Mouse (Mus musculus): ENCODE data around the gene Ifna2.
A peak's percentile ranks its signal among the peaks of the same experiment; 100 is the strongest.

Gene Ifna2

GRCm38 (mm10) chr4:88683812-88684211 lies at the start of gene Ifna2:
Gene Ifna2, minus strand, starts transcription at chr4:88683912.
- DNase-seq (ENCODE audit: low spot score in 2 of 2): no peak

- no peak for DNase-seq (ENCODE audit: low spot score in 2 of 2)
Observed at GRCm38 (mm10) chr4:88727324-88727723, 43.6 kb upstream of the Ifna2 start.

GRCm38 (mm10) chr4:88726727-88727126 lies 43.0 kb upstream of the Ifna2 start:
- no peak for DNase-seq (ENCODE audit: low spot score in 2 of 2)

GRCm38 (mm10) chr4:88723497-88724090 lies 39.9 kb upstream of the Ifna2 start:
- no peak for DNase-seq (ENCODE audit: low spot score in 2 of 2)

- DNase-seq (ENCODE audit: low spot score in 2 of 2): peak; percentile 86 to 95
Observed at GRCm38 (mm10) chr4:88721791-88722721, 38.3 kb upstream of the Ifna2 start, which contains the start of the genes Gm26566 and Klhl9. Gene Gm26566, plus strand, starts transcription at chr4:88721805. Gene Klhl9, minus strand, starts transcription at chr4:88722465.

- DNase-seq (ENCODE audit: low spot score in 2 of 2): no peak
Observed at GRCm38 (mm10) chr4:88718715-88719114, 35.0 kb upstream of the Ifna2 start.

GRCm38 (mm10) chr4:88715059-88715458 lies 31.3 kb upstream of the Ifna2 start:
- no peak for DNase-seq (ENCODE audit: low spot score in 2 of 2)

- no peak for DNase-seq (ENCODE audit: low spot score in 2 of 2)
Observed at GRCm38 (mm10) chr4:88714281-88714680, 30.6 kb upstream of the Ifna2 start.

GRCm38 (mm10) chr4:88707128-88707826 lies 23.6 kb upstream of the Ifna2 start:
- no peak for DNase-seq (ENCODE audit: low spot score in 2 of 2)

GRCm38 (mm10) chr4:88705924-88706323 lies 22.2 kb upstream of the Ifna2 start:
- no peak for DNase-seq (ENCODE audit: low spot score in 2 of 2)

GRCm38 (mm10) chr4:88699301-88699700 lies 15.6 kb upstream of the Ifna2 start:
- DNase-seq (ENCODE audit: low spot score in 2 of 2): no peak

GRCm38 (mm10) chr4:88698781-88699180 lies 15.1 kb upstream of the Ifna2 start:
- no peak for DNase-seq (ENCODE audit: low spot score in 2 of 2)

GRCm38 (mm10) chr4:88697753-88698152 lies 14.0 kb upstream of the Ifna2 start:
- no peak for DNase-seq (ENCODE audit: low spot score in 2 of 2)

- DNase-seq (ENCODE audit: low spot score in 2 of 2): no peak
Observed at GRCm38 (mm10) chr4:88697108-88697507, 13.4 kb upstream of the Ifna2 start.

GRCm38 (mm10) chr4:88696237-88696884 lies 12.6 kb upstream of the Ifna2 start:
- peak; percentile 62 to 88 for DNase-seq (ENCODE audit: low spot score in 2 of 2)

GRCm38 (mm10) chr4:88693392-88693791 lies 9.7 kb upstream of the Ifna2 start:
- no peak for DNase-seq (ENCODE audit: low spot score in 2 of 2)

- no peak for DNase-seq (ENCODE audit: low spot score in 2 of 2)
Observed at GRCm38 (mm10) chr4:88692537-88692936, 8.8 kb upstream of the Ifna2 start.

GRCm38 (mm10) chr4:88691259-88691658 lies 7.5 kb upstream of the Ifna2 start, which contains the start of gene Ifnab:
Gene Ifnab, minus strand, starts transcription at chr4:88691359.
- no peak for DNase-seq (ENCODE audit: low spot score in 2 of 2)

GRCm38 (mm10) chr4:88681353-88681752 lies 2.4 kb downstream of the Ifna2 start:
- no peak for DNase-seq (ENCODE audit: low spot score in 2 of 2)

GRCm38 (mm10) chr4:88680362-88680761 lies 3.4 kb downstream of the Ifna2 start:
- DNase-seq (ENCODE audit: low spot score in 2 of 2): no peak

GRCm38 (mm10) chr4:88676824-88677223 lies 6.9 kb downstream of the Ifna2 start, which contains the start of gene Ifna16:
Gene Ifna16, minus strand, starts transcription at chr4:88676924.
- DNase-seq (ENCODE audit: low spot score in 2 of 2): no peak

GRCm38 (mm10) chr4:88655461-88655860 lies 28.3 kb downstream of the Ifna2 start:
- DNase-seq (ENCODE audit: low spot score in 2 of 2): no peak

Measured in spleen, postnatal 4 days (tissue).